Mouse (Mus musculus) spleen, postnatal 4 days (tissue): ENCODE results near the gene Mcam.

Experiments
- DNase-seq, 2 experiments: peaks; one replicate each; pipeline ENCODE4 v3.0.0; 2022; ENCODE audit warnings: low spot score in 2 of 2

The Mcam gene

GRCm38 (mm10) chr9:44134101-44134850 is at the start of gene Mcam:
Mcam (plus strand) TSS chr9:44134469.
- DNase-seq, result peak in 1 of 2 experiments; percentile 70

DNA sequence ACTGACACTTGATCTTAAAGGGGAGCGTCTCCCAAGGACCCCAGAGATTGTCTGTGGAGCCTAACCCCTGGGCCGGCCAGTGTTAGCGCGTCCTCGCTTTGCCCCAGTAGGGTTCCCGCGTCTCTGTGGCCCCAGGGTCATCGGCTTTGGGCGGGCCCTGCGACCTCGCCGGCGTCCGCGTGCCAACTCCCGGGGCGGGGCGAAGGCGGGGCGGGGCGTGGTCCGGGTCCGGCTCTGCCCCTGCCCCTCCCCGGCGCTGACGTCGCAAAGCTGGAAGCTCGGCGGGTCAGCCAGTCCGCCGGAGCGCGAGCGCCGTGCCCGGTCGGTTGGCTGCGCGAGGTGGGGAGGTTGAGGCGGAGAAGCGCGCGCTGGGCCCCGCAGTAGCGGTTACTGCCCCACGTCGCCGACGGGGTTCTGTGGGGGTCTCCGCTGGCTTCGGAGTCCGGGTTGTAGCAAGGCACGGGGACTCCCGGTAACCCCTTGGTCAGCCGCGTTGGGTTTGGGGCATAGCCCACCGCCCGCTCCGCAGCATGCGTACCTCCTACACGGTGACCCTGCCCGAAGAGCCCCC is 49.5 kb upstream of the Mcam start:
- peak; percentile 87 to 94 for DNase-seq

DNA sequence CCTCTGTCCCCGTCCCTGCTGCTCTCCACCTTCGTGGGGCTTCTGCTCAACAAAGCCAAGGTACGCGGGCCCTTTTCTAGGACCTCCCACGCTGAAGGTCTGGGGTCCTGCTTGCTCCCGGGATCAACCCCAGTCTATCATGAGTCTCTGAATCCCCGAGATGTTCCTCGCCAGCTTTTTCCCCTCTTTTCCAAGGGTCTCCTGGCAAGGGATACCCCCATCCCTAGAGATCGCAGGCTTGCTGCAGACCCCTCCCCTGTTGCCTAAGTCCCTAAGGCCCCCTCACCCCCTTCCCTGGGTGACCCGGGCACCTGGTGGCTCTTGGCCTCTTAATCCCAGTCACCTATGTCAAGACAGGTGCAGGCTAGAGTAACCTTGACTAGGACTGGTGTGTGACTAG is 49.0 kb upstream of the Mcam start:
- no peak for DNase-seq

GRCm38 (mm10) chr9:44085741-44086665 is 48.3 kb upstream of the Mcam start:
- no peak for DNase-seq

DNA sequence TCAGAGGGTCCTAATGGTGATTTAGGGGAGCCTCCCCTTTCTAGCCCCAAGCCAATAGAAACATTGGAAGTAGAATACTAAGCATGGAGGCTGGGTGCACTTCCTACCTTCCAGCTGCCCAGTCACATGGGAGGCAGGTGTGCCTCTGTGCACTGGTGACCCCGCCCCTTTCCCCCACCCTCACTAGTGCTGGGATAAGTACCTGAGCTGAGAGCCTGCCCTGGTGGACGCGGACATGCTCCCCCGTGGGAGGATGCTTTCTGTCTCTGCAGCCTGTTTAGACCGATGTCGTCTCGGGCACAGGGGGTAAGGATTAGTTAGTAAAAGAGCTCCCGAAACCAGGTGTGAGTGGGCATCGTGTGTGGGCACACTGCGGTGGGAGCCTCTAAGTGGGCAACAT is 47.3 kb upstream of the Mcam start:
- no peak for DNase-seq

GRCm38 (mm10) chr9:44087761-44088455 is 46.4 kb upstream of the Mcam start:
- no peak for DNase-seq

GRCm38 (mm10) chr9:44088877-44089608 is 45.2 kb upstream of the Mcam start:
- DNase-seq, result no peak

DNA sequence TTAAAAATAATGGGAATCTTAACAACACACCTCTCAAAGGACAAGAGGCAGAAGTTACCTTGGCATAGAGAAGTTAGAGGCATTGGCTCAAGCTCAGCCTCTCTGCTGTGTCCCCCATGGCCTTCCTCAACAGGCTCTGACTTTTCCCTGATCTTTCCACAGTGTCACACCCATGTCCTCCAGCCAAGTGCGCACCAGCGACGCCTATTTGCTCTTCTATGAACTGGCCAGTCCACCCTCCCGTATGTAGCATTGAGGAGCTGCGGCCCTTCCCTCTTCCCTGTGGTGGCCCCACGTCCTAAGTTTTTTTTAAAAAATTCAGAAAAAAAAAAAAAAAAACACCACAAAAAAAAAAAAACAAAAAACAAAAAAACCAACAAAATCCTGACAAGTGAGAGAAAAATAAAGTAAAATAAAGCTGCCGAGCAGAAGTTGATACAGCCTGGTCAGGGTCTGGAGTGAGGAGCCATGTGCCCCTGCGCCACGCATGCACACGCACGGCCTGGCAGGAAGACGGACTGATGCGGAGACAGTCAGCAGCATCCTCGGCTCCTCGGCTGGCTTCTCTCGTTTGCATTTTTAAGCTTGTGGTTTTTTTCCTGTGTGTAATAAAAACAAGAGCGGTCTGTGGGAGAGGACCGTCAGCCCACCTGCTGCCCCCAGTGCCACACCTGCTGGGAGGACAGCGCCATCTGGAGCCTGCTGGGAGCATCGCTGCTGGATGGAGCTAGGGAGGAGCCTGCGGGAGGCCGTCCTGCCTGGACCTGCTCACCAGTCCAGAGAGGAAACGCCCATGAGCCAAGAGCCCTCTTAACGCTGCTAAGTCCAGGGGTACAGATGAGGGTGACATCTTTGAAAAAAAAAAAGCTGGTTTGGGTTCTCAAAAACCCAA is 40.4 kb upstream of the Mcam start:
- peak; percentile 73 to 89 for DNase-seq

DNA sequence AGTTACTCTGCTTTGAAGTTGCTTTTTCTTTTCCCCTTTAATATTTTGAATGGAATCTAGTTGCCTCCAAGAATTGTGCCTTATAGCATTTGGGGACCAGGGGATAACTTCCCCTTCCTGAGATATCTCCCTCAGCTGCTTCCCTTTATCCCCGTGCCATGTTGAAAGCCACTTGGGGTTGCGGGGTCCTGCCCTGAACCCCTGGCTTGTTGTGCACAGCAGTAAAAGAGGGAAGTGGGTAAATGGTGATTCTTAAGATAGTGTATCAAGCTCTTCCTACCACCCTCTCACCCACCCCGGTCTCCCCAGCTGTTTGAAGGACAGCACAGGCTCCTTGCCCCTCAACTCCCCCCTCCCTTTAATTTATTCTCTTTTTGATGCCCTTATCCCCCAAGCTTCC is 39.5 kb upstream of the Mcam start:
- no peak for DNase-seq

- DNase-seq, result no peak
Measured at GRCm38 (mm10) chr9:44095781-44096180, 38.5 kb upstream of the Mcam start.

- no peak for DNase-seq
Measured at GRCm38 (mm10) chr9:44096536-44096935, 37.7 kb upstream of the Mcam start.

GRCm38 (mm10) chr9:44101490-44101889 is 32.8 kb upstream of the Mcam start, which contains the start of gene Mfrp:
Mfrp (plus strand) TSS chr9:44101729.
- DNase-seq, result no peak

DNA sequence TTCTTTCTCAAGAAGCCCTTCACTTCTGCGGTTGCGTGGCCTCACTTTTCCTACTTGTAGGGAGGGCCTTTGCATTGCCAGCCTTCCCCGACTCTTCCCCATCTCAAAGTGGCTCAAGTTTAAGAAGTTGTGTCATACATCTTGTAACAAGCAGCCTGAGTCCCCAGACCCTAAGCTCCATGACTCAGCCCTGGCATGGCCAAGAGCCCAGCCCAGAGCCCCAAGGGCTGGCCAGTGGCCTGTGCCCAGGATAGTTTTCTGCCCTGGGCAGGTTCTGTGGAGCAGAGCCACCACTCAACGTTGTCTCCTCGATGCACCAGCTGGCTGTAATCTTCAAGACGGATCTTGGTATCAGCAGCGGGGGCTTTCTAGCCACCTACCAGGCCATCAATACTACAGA is 29.4 kb upstream of the Mcam start:
- no peak for DNase-seq

GRCm38 (mm10) chr9:44105781-44106180 is 28.5 kb upstream of the Mcam start:
- no peak for DNase-seq

- no peak for DNase-seq
Measured at GRCm38 (mm10) chr9:44106182-44106581, 28.1 kb upstream of the Mcam start.

- DNase-seq, result no peak
Measured at GRCm38 (mm10) chr9:44106596-44106995, 27.7 kb upstream of the Mcam start.

DNA sequence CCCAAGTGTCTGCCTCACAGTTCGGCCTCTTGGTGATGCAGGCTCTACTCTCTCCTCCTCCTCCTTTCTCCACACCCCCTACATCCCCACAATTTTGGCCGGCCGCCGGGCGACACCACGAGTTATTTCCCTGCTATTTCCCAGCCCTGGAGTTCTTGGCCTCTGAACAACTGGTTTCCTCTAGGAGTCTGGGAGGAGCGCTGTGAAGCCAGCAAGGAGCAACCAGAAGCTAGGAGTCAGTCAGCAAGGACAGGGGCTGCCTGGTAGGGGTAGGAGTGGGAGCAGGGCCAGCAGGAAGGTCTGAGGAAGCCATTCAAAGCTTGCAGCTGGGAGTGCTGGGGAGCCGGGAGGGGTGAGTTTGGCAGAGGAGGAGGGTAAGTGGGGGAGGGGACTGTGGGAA is 27.2 kb upstream of the Mcam start, which contains the start of gene C1qtnf5:
TSS of gene C1qtnf5 (plus strand) at position 136 of the 400 bp plus-strand sequence.
- DNase-seq, result peak in 1 of 2 experiments; percentile 45

- no peak for DNase-seq
Measured at GRCm38 (mm10) chr9:44107557-44108179, 26.6 kb upstream of the Mcam start.

DNA sequence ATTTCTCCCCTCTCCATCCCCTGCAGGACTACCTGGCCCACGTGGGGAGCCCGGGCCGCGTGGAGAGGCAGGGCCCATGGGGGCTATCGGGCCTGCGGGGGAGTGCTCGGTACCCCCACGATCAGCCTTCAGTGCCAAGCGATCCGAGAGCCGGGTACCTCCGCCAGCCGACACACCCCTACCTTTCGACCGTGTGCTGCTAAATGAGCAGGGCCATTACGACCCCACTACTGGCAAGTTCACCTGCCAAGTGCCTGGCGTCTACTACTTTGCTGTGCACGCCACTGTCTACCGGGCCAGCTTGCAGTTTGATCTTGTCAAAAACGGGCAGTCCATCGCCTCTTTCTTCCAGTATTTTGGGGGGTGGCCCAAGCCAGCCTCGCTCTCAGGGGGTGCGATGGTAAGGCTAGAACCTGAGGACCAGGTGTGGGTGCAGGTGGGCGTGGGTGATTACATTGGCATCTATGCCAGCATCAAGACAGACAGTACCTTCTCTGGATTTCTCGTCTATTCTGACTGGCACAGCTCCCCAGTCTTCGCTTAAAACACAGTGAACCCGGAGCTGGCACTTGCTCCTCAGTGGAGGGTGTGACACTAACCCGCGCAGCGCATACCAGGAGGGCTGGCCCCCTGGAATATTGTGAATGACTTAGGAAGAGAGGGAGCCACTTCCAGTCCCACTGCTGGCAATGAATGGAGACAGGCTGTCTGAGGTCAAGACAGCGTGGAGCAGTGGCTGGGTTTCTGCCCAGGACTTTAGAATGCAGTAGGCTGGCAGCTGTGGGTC is 25.8 kb upstream of the Mcam start:
- no peak for DNase-seq
